Mouse (Mus musculus): ENCODE measurements around the gene Cyth2. TPM values are rescaled to one million over a fixed set of nuclear protein-coding genes. Genes with fewer than 3 reads are reported as not detected.
A peak's percentile ranks its signal among the peaks of the same experiment; 100 is the strongest.

The Cyth2 gene
- total and polyA plus RNA-seq, 3 experiments, result 25.6 to 59.4 (median 59.1) TPM

DNA sequence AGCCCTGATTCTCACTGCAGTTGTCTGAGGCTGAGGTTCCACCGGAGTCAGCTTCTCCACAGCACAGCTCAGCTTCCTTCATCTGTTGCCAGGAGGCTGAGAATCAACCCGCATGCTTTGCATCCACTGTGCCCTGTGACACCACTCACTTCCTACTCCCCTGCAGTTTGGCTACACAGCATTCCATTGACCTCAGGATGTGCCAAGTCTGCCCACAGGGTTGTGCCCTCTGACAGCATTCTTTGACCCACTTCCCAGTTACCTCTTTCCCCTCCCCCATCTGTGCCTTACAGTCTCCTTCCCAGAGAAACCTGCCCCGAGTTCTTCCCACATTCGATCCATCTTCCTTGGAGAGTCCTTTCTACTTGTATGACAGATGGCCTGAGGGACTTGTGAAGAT lies 32.1 kb downstream of the Cyth2 start:
- Histone ChIP-seq H3K36me3 (replicated peaks in 1 of 2; ENCODE audit: control insufficient read depth in 1 of 2, insufficient read depth in 1 of 2, low read length in 1 of 2) (no peaks in the 10 kb centered on the region), H3K4me2 (ENCODE audit: insufficient read depth, low read depth, poor library complexity, severe bottlenecking) (no peak overlapping the region), H3K27me3 (replicated peaks) (peaks cover 24% of the 10 kb centered on the region), H3K27ac (ENCODE audit: insufficient read depth, low read depth) (no peak overlapping the region), H3K4me1 (ENCODE audit: control insufficient read depth in 1 of 2, insufficient read depth in 2 of 2) (peaks cover 15 to 23% of the 10 kb centered on the region in 2 experiments), H3K9me3 (replicated peaks; ENCODE audit: low read length) (no peaks in the 10 kb centered on the region), H3K4me3 (replicated peaks in 1 of 3; ENCODE audit: low read depth in 2 of 3, low read length in 2 of 3, poor library complexity in 1 of 3) (no peak overlapping the region), H3K9ac (ENCODE audit: insufficient read depth, low read depth) (no peak overlapping the region), H3K79me2 (replicated peaks; ENCODE audit: control insufficient read depth, extremely low read depth, insufficient read depth, poor library complexity, severe bottlenecking) (no peaks in the 10 kb centered on the region)
- dilution Hi-C loops (cut with MboI; ENCODE audit: extremely low pct_ligation_motif_present, extremely low pct_unique_long_range_greater_than_20kb, low sequenced_read_pairs), result no loop called here
- DNase-seq (ENCODE audit: extremely low read depth), result no peak
- in situ Hi-C loops (cut with MboI; ENCODE audit: low pct_ligation_motif_present, low pct_unique_long_range_greater_than_20kb, low sequenced_read_pairs), result no loop called here
- TF ChIP-seq EP300 (IDR thresholded peaks at IDR 0.05; ENCODE audit: low read length), result no peak
- TF ChIP-seq USF1 (IDR thresholded peaks at IDR 0.05; ENCODE audit: low read depth, low read length), result no peak
- TF ChIP-seq RAD21 (IDR thresholded peaks at IDR 0.05; ENCODE audit: low read depth, low read length), result no peak
- no peak for TF ChIP-seq MAFK (IDR thresholded peaks at IDR 0.05; ENCODE audit: insufficient replicate concordance, low read length)
- TF ChIP-seq POLR2AphosphoS2 (IDR thresholded peaks at IDR 0.05; ENCODE audit: low read depth, low read length), result no peak
- no peak for TF ChIP-seq CHD1 (IDR thresholded peaks at IDR 0.05; ENCODE audit: low read depth, low read length)
- no peak for TF ChIP-seq NRF1 (IDR thresholded peaks at IDR 0.05; ENCODE audit: low read depth, low read length)
- no peak for TF ChIP-seq IRF4 (IDR thresholded peaks at IDR 0.05; ENCODE audit: low read depth, low read length)
- TF ChIP-seq E2F4 (IDR thresholded peaks at IDR 0.05; ENCODE audit: insufficient replicate concordance, low read depth, low read length), result no peak
- TF ChIP-seq SIN3A (IDR thresholded peaks at IDR 0.05; ENCODE audit: low read length), result no peak
- TF ChIP-seq MAX (IDR thresholded peaks at IDR 0.05; ENCODE audit: low read length), result no peak
- no peak for TF ChIP-seq NELFE (IDR thresholded peaks at IDR 0.05; ENCODE audit: low read depth, low read length)
- no peak for TF ChIP-seq JUND (conservative IDR thresholded peaks at IDR 0.05; ENCODE audit: low read depth, low read length)
- no peak for TF ChIP-seq KAT2A (IDR thresholded peaks at IDR 0.05; ENCODE audit: insufficient replicate concordance, low read length)
- no peak for TF ChIP-seq PAX5 (IDR thresholded peaks at IDR 0.05; ENCODE audit: low read length)
- no peak for TF ChIP-seq ELF1 (IDR thresholded peaks at IDR 0.05; ENCODE audit: low read depth, low read length)

- Histone ChIP-seq H3K4me2 (ENCODE audit: insufficient read depth, low read depth, poor library complexity, severe bottlenecking) (peak overlapping the region; percentile 66), H3K36me3 (replicated peaks in 1 of 2; ENCODE audit: control insufficient read depth in 1 of 2, insufficient read depth in 1 of 2, low read length in 1 of 2) (no peaks in the 10 kb centered on the region), H3K9me3 (replicated peaks; ENCODE audit: low read length) (no peaks in the 10 kb centered on the region), H3K27me3 (replicated peaks) (peaks cover 35% of the 10 kb centered on the region), H3K79me2 (replicated peaks; ENCODE audit: control insufficient read depth, extremely low read depth, insufficient read depth, poor library complexity, severe bottlenecking) (no peaks in the 10 kb centered on the region), H3K4me1 (ENCODE audit: control insufficient read depth in 1 of 2, insufficient read depth in 2 of 2) (peaks cover 6 to 20% of the 10 kb centered on the region in 2 experiments), H3K9ac (ENCODE audit: insufficient read depth, low read depth) (peak overlapping the region; percentile 22; the same call in 1 of the 2 replicates), H3K4me3 (replicated peaks in 1 of 3; ENCODE audit: low read depth in 2 of 3, low read length in 2 of 3, poor library complexity in 1 of 3) (peak overlapping the region; percentile 7 to 55 (median 34)), H3K27ac (ENCODE audit: insufficient read depth, low read depth) (peak overlapping the region; percentile 55; the same call in 1 of the 2 replicates)
- in situ Hi-C loops (cut with MboI; ENCODE audit: low pct_ligation_motif_present, low pct_unique_long_range_greater_than_20kb, low sequenced_read_pairs) (no loop called here), dilution Hi-C loops (cut with MboI; ENCODE audit: extremely low pct_ligation_motif_present, extremely low pct_unique_long_range_greater_than_20kb, low sequenced_read_pairs) (no loop called here)
- DNase-seq (ENCODE audit: extremely low read depth), result peak; percentile 55
- TF ChIP-seq SMC3 (IDR thresholded peaks at IDR 0.05; ENCODE audit: low read depth, low read length) (no peak), PAX5 (IDR thresholded peaks at IDR 0.05; ENCODE audit: low read length) (no peak), IRF4 (IDR thresholded peaks at IDR 0.05; ENCODE audit: low read depth, low read length) (no peak), NRF1 (IDR thresholded peaks at IDR 0.05; ENCODE audit: low read depth, low read length) (no peak), ZC3H11A (IDR thresholded peaks at IDR 0.05; ENCODE audit: low read depth, low read length) (no peak), HCFC1 (IDR thresholded peaks at IDR 0.05; ENCODE audit: low read depth, low read length) (no peak), TBP (conservative IDR thresholded peaks at IDR 0.05; ENCODE audit: low read depth, low read length) (peak; percentile 75), MAFK (IDR thresholded peaks at IDR 0.05; ENCODE audit: insufficient replicate concordance, low read length) (no peak), E2F4 (IDR thresholded peaks at IDR 0.05; ENCODE audit: insufficient replicate concordance, low read depth, low read length) (no peak), JUND (conservative IDR thresholded peaks at IDR 0.05; ENCODE audit: low read depth, low read length) (peak; percentile 82), KAT2A (IDR thresholded peaks at IDR 0.05; ENCODE audit: insufficient replicate concordance, low read length) (no peak), MXI1 (IDR thresholded peaks at IDR 0.05; ENCODE audit: low read depth, low read length) (no peak), GABPA (IDR thresholded peaks at IDR 0.05; ENCODE audit: insufficient replicate concordance, low read depth, low read length) (no peak), RAD21 (IDR thresholded peaks at IDR 0.05; ENCODE audit: low read depth, low read length) (no peak), MAX (IDR thresholded peaks at IDR 0.05; ENCODE audit: low read length) (no peak), MAZ (IDR thresholded peaks at IDR 0.05; ENCODE audit: low read depth, low read length) (0 out of 2 replicates have a peak, but pooled peaks have one; percentile 1), MEF2A (IDR thresholded peaks at IDR 0.05; ENCODE audit: borderline replicate concordance, low read depth, low read length) (peak; percentile 8; the same call in 1 of the 2 replicates), CHD2 (IDR thresholded peaks at IDR 0.05; ENCODE audit: low read length) (no peak), ZKSCAN1 (IDR thresholded peaks at IDR 0.05; ENCODE audit: borderline replicate concordance, low read depth, low read length) (no peak), ZMIZ1 (IDR thresholded peaks at IDR 0.05; ENCODE audit: low read depth, low read length) (peak; percentile 57; the same call in 1 of the 2 replicates), RCOR1 (conservative IDR thresholded peaks at IDR 0.05; ENCODE audit: low read depth, low read length) (no peak), CTCF (conservative IDR thresholded peaks at IDR 0.05 in 1 of 2, IDR thresholded peaks at IDR 0.05 in 1 of 2; ENCODE audit: low read depth in 2 of 2, low read length in 2 of 2) (no peak), TCF12 (IDR thresholded peaks at IDR 0.05; ENCODE audit: low read depth, low read length) (0 out of 2 replicates have a peak, but pooled peaks have one; percentile 42), MYC (IDR thresholded peaks at IDR 0.05; ENCODE audit: low read depth, low read length) (no peak)
Measured at GRCm38 (mm10) chr7:45779081-45779641, 35.2 kb downstream of the Cyth2 start.

Data from CH12.LX (cell line).